Mouse (Mus musculus): ENCODE measurements around the gene Plagl2.
"Not testable (repeated sequence)": the region's sequence is repeated elsewhere in the genome, so short reads cannot be mapped to it uniquely, and the experiment has no call there.

Plagl2 gene

GRCm38 (mm10) chr2:153241250-153242014 is at the start of gene Plagl2, which contains the start of gene Pofut1:
Plagl2 (minus strand) TSS chr2:153241426.
Pofut1 (plus strand) TSS chr2:153241533.
- DNase-seq (ENCODE audit: low read depth), result peak; percentile 90

- DNase-seq (ENCODE audit: low read depth), result no peak
Measured at GRCm38 (mm10) chr2:153287835-153288234, 46.6 kb upstream of the Plagl2 start.

GRCm38 (mm10) chr2:153286524-153286923 is 45.3 kb upstream of the Plagl2 start:
- DNase-seq (ENCODE audit: low read depth), result no peak

GRCm38 (mm10) chr2:153283919-153284318 is 42.7 kb upstream of the Plagl2 start:
- DNase-seq (ENCODE audit: low read depth), result no peak

- peak; percentile 83 for DNase-seq (ENCODE audit: low read depth)
Measured at GRCm38 (mm10) chr2:153278357-153278756, 37.1 kb upstream of the Plagl2 start.

GRCm38 (mm10) chr2:153276846-153277245 is 35.6 kb upstream of the Plagl2 start:
- peak; percentile 49 for DNase-seq (ENCODE audit: low read depth)

GRCm38 (mm10) chr2:153276440-153276839 is 35.2 kb upstream of the Plagl2 start:
- peak; percentile 57 for DNase-seq (ENCODE audit: low read depth)

- DNase-seq (ENCODE audit: low read depth), result not testable (repeated sequence)
Measured at GRCm38 (mm10) chr2:153275577-153275976, 34.4 kb upstream of the Plagl2 start.

- no peak for DNase-seq (ENCODE audit: low read depth)
Measured at GRCm38 (mm10) chr2:153274919-153275247, 33.7 kb upstream of the Plagl2 start.

GRCm38 (mm10) chr2:153274200-153274918 is 33.1 kb upstream of the Plagl2 start:
- DNase-seq (ENCODE audit: low read depth), result not testable (repeated sequence)

- not testable (repeated sequence) for DNase-seq (ENCODE audit: low read depth)
Measured at GRCm38 (mm10) chr2:153270231-153270915, 29.1 kb upstream of the Plagl2 start.

- no peak for DNase-seq (ENCODE audit: low read depth)
Measured at GRCm38 (mm10) chr2:153267331-153267730, 26.1 kb upstream of the Plagl2 start.

GRCm38 (mm10) chr2:153263053-153263452 is 21.8 kb upstream of the Plagl2 start:
- DNase-seq (ENCODE audit: low read depth), result peak; percentile 87

GRCm38 (mm10) chr2:153259864-153260674 is 18.8 kb upstream of the Plagl2 start:
- peak; percentile 55 for DNase-seq (ENCODE audit: low read depth)

GRCm38 (mm10) chr2:153259030-153259863 is 18.0 kb upstream of the Plagl2 start:
- no peak for DNase-seq (ENCODE audit: low read depth)

- no peak for DNase-seq (ENCODE audit: low read depth)
Measured at GRCm38 (mm10) chr2:153256604-153257003, 15.4 kb upstream of the Plagl2 start.

- DNase-seq (ENCODE audit: low read depth), result no peak
Measured at GRCm38 (mm10) chr2:153249751-153250150, 8.5 kb upstream of the Plagl2 start.

- DNase-seq (ENCODE audit: low read depth), result no peak
Measured at GRCm38 (mm10) chr2:153242156-153242555, 930 bp upstream of the Plagl2 start.

- peak; percentile 50 for DNase-seq (ENCODE audit: low read depth)
Measured at GRCm38 (mm10) chr2:153240701-153241235, 458 bp downstream of the Plagl2 start.

GRCm38 (mm10) chr2:153239860-153240480 is 1.3 kb downstream of the Plagl2 start:
- no peak for DNase-seq (ENCODE audit: low read depth)
